Mouse (Mus musculus) adrenal gland, postnatal 25 days (tissue): ENCODE results near the gene Dtx4. TPM values are rescaled to one million over a fixed set of nuclear protein-coding genes. Genes with fewer than 3 reads are reported as not detected.

ENCODE experiments used
- DNase-seq: peaks from one replicate; pipeline ENCODE4 v3.0.0; 2021; ENCODE audit warnings: mixed read lengths
- total RNA-seq: library from RNA; stranded (reverse); gene quantifications from 2 replicates; pipeline ENCODE4 v1.2.3, GENCODE M21; 2021

The Dtx4 gene
- total RNA-seq, 1 experiment from 2014 or later, result 15.1 TPM

- DNase-seq, result no peak
Measured at GRCm38 (mm10) chr19:12493453-12494186, 7.6 kb downstream of the Dtx4 start.

- no peak for DNase-seq
Measured at GRCm38 (mm10) chr19:12491636-12492035, 9.6 kb downstream of the Dtx4 start.

GRCm38 (mm10) chr19:12489675-12490570 lies 11.3 kb downstream of the Dtx4 start:
- DNase-seq, result no peak

GRCm38 (mm10) chr19:12488969-12489674 lies 12.1 kb downstream of the Dtx4 start:
- peak; percentile 35 for DNase-seq

- no peak for DNase-seq
Measured at GRCm38 (mm10) chr19:12488205-12488966, 12.9 kb downstream of the Dtx4 start.

- no peak for DNase-seq
Measured at GRCm38 (mm10) chr19:12487511-12488204, 13.6 kb downstream of the Dtx4 start.

GRCm38 (mm10) chr19:12486875-12487274 lies 14.4 kb downstream of the Dtx4 start:
- DNase-seq, result peak; percentile 74

GRCm38 (mm10) chr19:12485631-12486030 lies 15.6 kb downstream of the Dtx4 start:
- DNase-seq, result no peak

GRCm38 (mm10) chr19:12485223-12485622 lies 16.0 kb downstream of the Dtx4 start:
- DNase-seq, result no peak

- no peak for DNase-seq
Measured at GRCm38 (mm10) chr19:12484210-12484609, 17.0 kb downstream of the Dtx4 start.

GRCm38 (mm10) chr19:12483782-12484181 lies 17.5 kb downstream of the Dtx4 start:
- DNase-seq, result no peak

GRCm38 (mm10) chr19:12478369-12478768 lies 22.9 kb downstream of the Dtx4 start:
- no peak for DNase-seq

- no peak for DNase-seq
Measured at GRCm38 (mm10) chr19:12476721-12477270, 24.5 kb downstream of the Dtx4 start.

- DNase-seq, result peak; percentile 93
Measured at GRCm38 (mm10) chr19:12475380-12476250, 25.6 kb downstream of the Dtx4 start.

GRCm38 (mm10) chr19:12473951-12474350 lies 27.3 kb downstream of the Dtx4 start:
- DNase-seq, result no peak

GRCm38 (mm10) chr19:12473201-12473641 lies 28.0 kb downstream of the Dtx4 start:
- no peak for DNase-seq

GRCm38 (mm10) chr19:12472381-12472976 lies 28.8 kb downstream of the Dtx4 start:
- no peak for DNase-seq

GRCm38 (mm10) chr19:12471866-12472265 lies 29.4 kb downstream of the Dtx4 start:
- no peak for DNase-seq

- DNase-seq, result no peak
Measured at GRCm38 (mm10) chr19:12467436-12467835, 33.8 kb downstream of the Dtx4 start.
